In genomic region chr10:17878002-17878919, GRCm38 (mm10) we compare ENCODE assay signal across 14 mouse cellular contexts.
DNase-seq lines count a peak whose midpoint lies in the region; ATAC-seq and TF ChIP-seq lines count a peak whose summit lies in the region.
"Had no signal": no experiment of that assay in that cellular context is flagged by ENCODE, and none has a peak within 500 bp of the region (broad histone marks: within the 10 kb centered on the region; RNA-seq: fewer than 3 reads in every experiment).

No protein-coding gene starts in this region.

- WGBS in intestine, embryonic 14.5 days = 46% methylated on average over 8 of the region's 8 CpGs
- WGBS in intestine, embryonic 15.5 days = 39% methylated on average over 8 of the region's 8 CpGs
- 36% methylated on average over 8 of the region's 8 CpGs for WGBS in midbrain, embryonic 12.5 days
- 37% methylated on average over 8 of the region's 8 CpGs for WGBS in midbrain, postnatal 0 days
- 44% methylated on average over 8 of the region's 8 CpGs for WGBS in neural tube, embryonic 14.5 days

- no peaks in the 10 kb centered on the region for H3K9me3 ChIP-seq in intestine, embryonic 14.5 days (ENCODE audit: control insufficient read depth, low read length)
- no peaks in the 10 kb centered on the region for H3K9me3 ChIP-seq in intestine, embryonic 15.5 days
- H3K9me3 ChIP-seq in midbrain, embryonic 12.5 days = no peaks in the 10 kb centered on the region
- H3K9me3 ChIP-seq in midbrain, postnatal 0 days (ENCODE audit: low read length) = no peaks in the 10 kb centered on the region
- H3K9me3 ChIP-seq in neural tube, embryonic 14.5 days (ENCODE audit: control insufficient read depth, low read length) = no peaks in the 10 kb centered on the region

- H3K27ac ChIP-seq in intestine, embryonic 14.5 days (ENCODE audit: low read depth) = no peak overlapping the region
- H3K27ac ChIP-seq in intestine, embryonic 15.5 days = no peak overlapping the region
- no peak overlapping the region for H3K27ac ChIP-seq in midbrain, embryonic 12.5 days (replicated peaks)
- no peak overlapping the region for H3K27ac ChIP-seq in midbrain, postnatal 0 days (ENCODE audit: low read depth, low read length)
- H3K27ac ChIP-seq in neural tube, embryonic 14.5 days (ENCODE audit: low read depth, low read length) = no peak overlapping the region

- ATAC-seq in intestine, embryonic 14.5 days (replicated peaks; ENCODE audit: low FRiP score, low TSS enrichment, low read depth) = 0 out of 2 replicates have a peak, but pooled peaks have one; percentile 23
- no peak for ATAC-seq in intestine, embryonic 15.5 days
- peak; percentile 78 for ATAC-seq in midbrain, embryonic 12.5 days (ENCODE audit: low FRiP score, low read depth)
- no peak for ATAC-seq in midbrain, postnatal 0 days (ENCODE audit: low FRiP score)
- 0 out of 2 replicates have a peak, but pooled peaks have one; percentile 44 for ATAC-seq in neural tube, embryonic 14.5 days (ENCODE audit: low read depth)

- peak; percentile 30 for DNase-seq in embryo, embryonic 11 days
- no peak for DNase-seq in embryo, embryonic 10 days (ENCODE audit: low spot score)
- no peak for DNase-seq in intestine, embryonic 14.5 days (ENCODE audit: low spot score)
- DNase-seq in midbrain, postnatal 0 days (ENCODE audit: low spot score) = no peak
- no peak for DNase-seq in urinary bladder, postnatal 10 days (ENCODE audit: low spot score)
- DNase-seq: cerebellum, adult 11 months; cerebellum, postnatal 36 days; kidney, adult 2 months; liver; lung, adult 2 months had no signal

- no peaks in the 10 kb centered on the region for H3K27me3 ChIP-seq in intestine, embryonic 14.5 days (replicated peaks; ENCODE audit: control insufficient read depth, insufficient read depth, low read length)
- H3K27me3 ChIP-seq in intestine, embryonic 15.5 days (replicated peaks) = no peaks in the 10 kb centered on the region
- no peaks in the 10 kb centered on the region for H3K27me3 ChIP-seq in midbrain, embryonic 12.5 days
- H3K27me3 ChIP-seq in midbrain, postnatal 0 days (ENCODE audit: insufficient read depth, low read length) = no peaks in the 10 kb centered on the region
- no peaks in the 10 kb centered on the region for H3K27me3 ChIP-seq in neural tube, embryonic 14.5 days (ENCODE audit: control insufficient read depth, insufficient read depth, low read length)

- H3K36me3 ChIP-seq in intestine, embryonic 14.5 days (ENCODE audit: control insufficient read depth, insufficient read depth, low read length) = no peaks in the 10 kb centered on the region
- H3K36me3 ChIP-seq in intestine, embryonic 15.5 days = no peaks in the 10 kb centered on the region
- H3K36me3 ChIP-seq in midbrain, embryonic 12.5 days = no peaks in the 10 kb centered on the region
- no peaks in the 10 kb centered on the region for H3K36me3 ChIP-seq in midbrain, postnatal 0 days (ENCODE audit: insufficient read depth, low read length)
- H3K36me3 ChIP-seq in neural tube, embryonic 14.5 days (ENCODE audit: control insufficient read depth, insufficient read depth, low read length) = no peaks in the 10 kb centered on the region

- H3K4me3 ChIP-seq in intestine, embryonic 14.5 days (ENCODE audit: low read depth, low read length) = no peak overlapping the region
- H3K4me3 ChIP-seq in intestine, embryonic 15.5 days (replicated peaks) = no peak overlapping the region
- H3K4me3 ChIP-seq in midbrain, embryonic 12.5 days = no peak overlapping the region
- no peak overlapping the region for H3K4me3 ChIP-seq in midbrain, postnatal 0 days (ENCODE audit: low read depth, low read length)
- H3K4me3 ChIP-seq in neural tube, embryonic 14.5 days (ENCODE audit: low read depth, low read length) = no peak overlapping the region
- H3K4me3 ChIP-seq: erythroblast, embryonic 14.5 days had no signal

- no peak overlapping the region for H3K4me2 ChIP-seq in intestine, embryonic 14.5 days (ENCODE audit: low read length)
- H3K4me2 ChIP-seq in intestine, embryonic 15.5 days (replicated peaks) = no peak overlapping the region
- no peak overlapping the region for H3K4me2 ChIP-seq in midbrain, embryonic 12.5 days (replicated peaks)
- no peak overlapping the region for H3K4me2 ChIP-seq in midbrain, postnatal 0 days (ENCODE audit: low read depth, low read length, poor library complexity, severe bottlenecking)
- no peak overlapping the region for H3K4me2 ChIP-seq in neural tube, embryonic 14.5 days (ENCODE audit: low read depth, low read length)

- no peak overlapping the region for H3K9ac ChIP-seq in intestine, embryonic 14.5 days (ENCODE audit: low read length)
- no peak overlapping the region for H3K9ac ChIP-seq in intestine, embryonic 15.5 days
- H3K9ac ChIP-seq in midbrain, embryonic 12.5 days (replicated peaks) = no peak overlapping the region
- H3K9ac ChIP-seq in midbrain, postnatal 0 days (replicated peaks; ENCODE audit: low read length, poor library complexity, severe bottlenecking) = no peak overlapping the region
- H3K9ac ChIP-seq in neural tube, embryonic 14.5 days (replicated peaks; ENCODE audit: low read depth, low read length) = no peak overlapping the region

- no peaks in the 10 kb centered on the region for H3K4me1 ChIP-seq in intestine, embryonic 14.5 days (replicated peaks; ENCODE audit: control insufficient read depth, insufficient read depth, low read length)
- H3K4me1 ChIP-seq in intestine, embryonic 15.5 days (replicated peaks) = no peaks in the 10 kb centered on the region
- H3K4me1 ChIP-seq in midbrain, embryonic 12.5 days = no peaks in the 10 kb centered on the region; the same call in 1 of the 2 replicates
- no peaks in the 10 kb centered on the region for H3K4me1 ChIP-seq in midbrain, postnatal 0 days (ENCODE audit: insufficient read depth, low read length)
- no peaks in the 10 kb centered on the region for H3K4me1 ChIP-seq in neural tube, embryonic 14.5 days (ENCODE audit: control insufficient read depth, insufficient read depth, low read length)

- TF ChIP-seq CTCF in midbrain, postnatal 0 days (IDR thresholded peaks at IDR 0.05) = no peak

Comparison
In these comparisons a context has a peak if more than half of its experiments do, and no peak if none do; other contexts are left out.
1. ATAC-seq: peak in intestine, embryonic 14.5 days (single experiment), midbrain, embryonic 12.5 days (single experiment) and neural tube, embryonic 14.5 days (single experiment); none in intestine, embryonic 15.5 days (single experiment) and midbrain, postnatal 0 days (single experiment).